8 mouse cellular contexts compared by ENCODE assay signal in genomic region chr4:129623681-129624091, GRCm38 (mm10). TPM values are rescaled to one million over a fixed set of nuclear protein-coding genes. Genes with fewer than 3 reads are reported as not detected.
DNase-seq lines count a peak whose midpoint lies in the region; ATAC-seq and TF ChIP-seq lines count a peak whose summit lies in the region.

Gene Ccdc28b, minus strand, starts transcription at chr4:129623947.

- H3K9me3 ChIP-seq in hindbrain, embryonic 15.5 days: no peaks in the 10 kb centered on the region

- intact Hi-C loops in left cerebral cortex, adult 2 months (cut with DNase I): loop anchor here (2.0 kb wide), 1 partner anchor 17 kb away; the partner anchor contains the start of gene Txlna

- H3K27me3 ChIP-seq in hindbrain, embryonic 15.5 days: no peaks in the 10 kb centered on the region

- H3K4me2 ChIP-seq in hindbrain, embryonic 15.5 days: peak within 1 kb of the TSS; percentile 80

- DNase-seq in right cerebral cortex, adult 18-20 months: peak; percentile 71
- no peak for DNase-seq in right cerebral cortex, postnatal 14 days
- DNase-seq in cerebellum, postnatal 14 days: peak; percentile 58 to 70
- DNase-seq in gastrocnemius, postnatal 10 days: no peak
- DNase-seq in left cerebral cortex, adult 2 months (ENCODE audit: extremely low spot score in 1 of 2, low spot score in 2 of 2): peak; percentile 55 to 56
- DNase-seq in lung, postnatal 36 days: peak; percentile 70
- DNase-seq in right cerebral cortex, postnatal 4 days: peak; percentile 57

- ATAC-seq in hindbrain, embryonic 15.5 days (ENCODE audit: low FRiP score, low read depth): peak; percentile 3; the same call in 1 of the 2 replicates

- H3K36me3 ChIP-seq in hindbrain, embryonic 15.5 days: peaks cover 22% of the 10 kb centered on the region

- no peak for TF ChIP-seq CTCF in left cerebral cortex, adult 2 months (IDR thresholded peaks at IDR 0.05)

- 1% methylated on average over 10 of the region's 10 CpGs for WGBS in hindbrain, embryonic 15.5 days

- H3K4me1 ChIP-seq in hindbrain, embryonic 15.5 days (replicated peaks): peaks cover 49% of the 10 kb centered on the region

- H3K27ac ChIP-seq in hindbrain, embryonic 15.5 days (replicated peaks): peak within 1 kb of the TSS; percentile 97
- H3K27ac ChIP-seq in left cerebral cortex, adult 2 months: peak within 1 kb of the TSS; percentile 97

- peak within 1 kb of the TSS; percentile 69 for H3K4me3 ChIP-seq in hindbrain, embryonic 15.5 days
- peak within 1 kb of the TSS; percentile 80 for H3K4me3 ChIP-seq in left cerebral cortex, adult 2 months

- H3K9ac ChIP-seq in hindbrain, embryonic 15.5 days: peak within 1 kb of the TSS; percentile 86

RNA-seq across cellular contexts. Expression of gene Ccdc28b, which starts in this region (rescaled TPM):
- 10 to 100 TPM; 59.5 to 60.6 TPM for total RNA-seq in gastrocnemius, postnatal 10 days (2021)
- 153 and 159 TPM in 2 replicates for polyA plus RNA-seq in hindbrain, embryonic 15.5 days (2015; fragmentation: Nextera tagmentation; extraction: Ambion mirVana)
- 10 to 100 TPM; 50.9 to 67.0 TPM for total RNA-seq in left cerebral cortex, adult 2 months (2021)

Comparison
In these comparisons a context has a peak if more than half of its experiments do, and no peak if none do; other contexts are left out.
1. DNase-seq: peak in right cerebral cortex, adult 18-20 months (single experiment), cerebellum, postnatal 14 days (2 of 2), left cerebral cortex, adult 2 months (2 of 2), lung, postnatal 36 days (single experiment) and right cerebral cortex, postnatal 4 days (single experiment); none in right cerebral cortex, postnatal 14 days (single experiment) and gastrocnemius, postnatal 10 days (single experiment).